Mouse (Mus musculus) megakaryocyte progenitor cell, adult 5-6 weeks (primary cell): ENCODE data around the gene Gas2l1. TPM values are rescaled to one million over a fixed set of nuclear protein-coding genes. Genes with fewer than 3 reads are reported as not detected.

Source experiments
- ATAC-seq: replicated peaks from 2 replicates; pipeline ENCODE4 v1.8.0; 2016; ENCODE audit warnings: mild to moderate bottlenecking, moderate TSS enrichment, inconsistent platforms; ENCODE audit not compliant: poor library complexity
- total RNA-seq, 2 experiments: library from RNA; stranded (forward) in 1 of 2; stranded (reverse) in 1 of 2; fragments of 157-497, 149-512 nt in 1 of 2; fragments of 200-1000 nt in 1 of 2; gene quantifications; 2 replicates each; pipeline versions ENCODE4 v1.2.3 to v1.2.4; 2015 to 2017

Gas2l1 gene
- total RNA-seq (2015), result 0.22 and 0.46 TPM in 2 replicates
- total RNA-seq (2017), result 0.58 TPM in 1 of 2 replicates, not detected in the other

- ATAC-seq, result peak; percentile 54
These were observed at the start of gene Gas2l1 for GRCm38 (mm10) chr11:5065056-5065821. TSS of gene Gas2l1 (minus strand) at chr11:5065327.

- no peak for ATAC-seq
These were observed 48.5 kb upstream of the Gas2l1 start for GRCm38 (mm10) chr11:5113645-5114044.

GRCm38 (mm10) chr11:5109441-5109840 lies 44.3 kb upstream of the Gas2l1 start:
- no peak for ATAC-seq

- ATAC-seq, result no peak
These were observed 38.9 kb upstream of the Gas2l1 start for GRCm38 (mm10) chr11:5103986-5104509.

- ATAC-seq, result peak; percentile 13
These were observed 37.3 kb upstream of the Gas2l1 start for GRCm38 (mm10) chr11:5102384-5102783.

- no peak for ATAC-seq
These were observed 36.5 kb upstream of the Gas2l1 start for GRCm38 (mm10) chr11:5101641-5102040.

GRCm38 (mm10) chr11:5100801-5101200 lies 35.7 kb upstream of the Gas2l1 start:
- ATAC-seq, result no peak

- ATAC-seq, result no peak
These were observed 35.2 kb upstream of the Gas2l1 start for GRCm38 (mm10) chr11:5100283-5100682.

- ATAC-seq, result peak; percentile 64
These were observed 34.6 kb upstream of the Gas2l1 start for GRCm38 (mm10) chr11:5099576-5100183.

- ATAC-seq, result peak; percentile 73
These were observed 33.8 kb upstream of the Gas2l1 start, which contains the start of the genes Rhbdd3 and Ewsr1 for GRCm38 (mm10) chr11:5098736-5099542. TSS of gene Rhbdd3 (plus strand) at chr11:5098926. TSS of gene Ewsr1 (minus strand) at chr11:5099266.

- peak; percentile 12; the same call in 1 of the 2 replicates for ATAC-seq
These were observed 33.1 kb upstream of the Gas2l1 start for GRCm38 (mm10) chr11:5098035-5098735.

GRCm38 (mm10) chr11:5096480-5097020 lies 31.4 kb upstream of the Gas2l1 start:
- ATAC-seq, result no peak

- ATAC-seq, result no peak
These were observed 30.8 kb upstream of the Gas2l1 start for GRCm38 (mm10) chr11:5095877-5096276.

- ATAC-seq, result peak; percentile 80
These were observed 26.6 kb upstream of the Gas2l1 start for GRCm38 (mm10) chr11:5091706-5092105.

- ATAC-seq, result no peak
These were observed 24.0 kb upstream of the Gas2l1 start for GRCm38 (mm10) chr11:5089147-5089546.

GRCm38 (mm10) chr11:5076843-5077242 lies 11.7 kb upstream of the Gas2l1 start:
- ATAC-seq, result 0 out of 2 replicates have a peak, but pooled peaks have one; percentile 19

- 0 out of 2 replicates have a peak, but pooled peaks have one; percentile 34 for ATAC-seq
These were observed 10.6 kb upstream of the Gas2l1 start for GRCm38 (mm10) chr11:5075760-5076159.

- ATAC-seq, result peak; percentile 69
These were observed 9.8 kb upstream of the Gas2l1 start for GRCm38 (mm10) chr11:5074882-5075281.

- ATAC-seq, result no peak
These were observed 3.2 kb upstream of the Gas2l1 start for GRCm38 (mm10) chr11:5068126-5068971.
